Mouse (Mus musculus): ENCODE measurements around the gene Trim9.

Gene Trim9

GRCm38 (mm10) chr12:70263721-70264120, 83.7 kb downstream of the Trim9 start:
- intact Hi-C loops (cut with DNase I), result no loop called here

- intact Hi-C loops (cut with DNase I), result no loop called here
Measured at GRCm38 (mm10) chr12:70262271-70262953, 85.0 kb downstream of the Trim9 start.

GRCm38 (mm10) chr12:70251210-70251884, 96.1 kb downstream of the Trim9 start:
- intact Hi-C loops (cut with DNase I), result no loop called here

- intact Hi-C loops (cut with DNase I), result no loop called here
Measured at GRCm38 (mm10) chr12:70249616-70250157, 97.7 kb downstream of the Trim9 start.

- intact Hi-C loops (cut with DNase I), result no loop called here
Measured at GRCm38 (mm10) chr12:70247683-70248474, 99.5 kb downstream of the Trim9 start.

GRCm38 (mm10) chr12:70242550-70242949, 104.9 kb downstream of the Trim9 start:
- intact Hi-C loops (cut with DNase I), result no loop called here

GRCm38 (mm10) chr12:70239741-70240140, 107.7 kb downstream of the Trim9 start:
- intact Hi-C loops (cut with DNase I), result loop anchor here (5.0 kb wide), 1 partner anchor 193 kb away; no protein-coding TSS in a partner anchor

- intact Hi-C loops (cut with DNase I), result loop anchor here (5.0 kb wide), 1 partner anchor 194 kb away; no protein-coding TSS in a partner anchor
Measured at GRCm38 (mm10) chr12:70238604-70239003, 108.8 kb downstream of the Trim9 start.

GRCm38 (mm10) chr12:70234938-70235484, 112.4 kb downstream of the Trim9 start:
- intact Hi-C loops (cut with DNase I), result loop anchor here (5.0 kb wide), 1 partner anchor 197 kb away; no protein-coding TSS in a partner anchor

GRCm38 (mm10) chr12:70234411-70234810, 113.0 kb downstream of the Trim9 start:
- intact Hi-C loops (cut with DNase I), result no loop called here

GRCm38 (mm10) chr12:70233637-70234315, 113.6 kb downstream of the Trim9 start:
- intact Hi-C loops (cut with DNase I), result no loop called here

- intact Hi-C loops (cut with DNase I), result no loop called here
Measured at GRCm38 (mm10) chr12:70232020-70232544, 115.3 kb downstream of the Trim9 start.

- intact Hi-C loops (cut with DNase I), result no loop called here
Measured at GRCm38 (mm10) chr12:70231294-70231693, 116.1 kb downstream of the Trim9 start, which contains the start of gene Pygl. Pygl (minus strand) TSS chr12:70231488.

GRCm38 (mm10) chr12:70228155-70228554, 119.3 kb downstream of the Trim9 start:
- intact Hi-C loops (cut with DNase I), result no loop called here

GRCm38 (mm10) chr12:70227121-70227932, 120.1 kb downstream of the Trim9 start:
- intact Hi-C loops (cut with DNase I), result no loop called here

- intact Hi-C loops (cut with DNase I), result no loop called here
Measured at GRCm38 (mm10) chr12:70226655-70227054, 120.8 kb downstream of the Trim9 start.

GRCm38 (mm10) chr12:70223331-70223730, 124.1 kb downstream of the Trim9 start:
- intact Hi-C loops (cut with DNase I), result no loop called here

- intact Hi-C loops (cut with DNase I), result no loop called here
Measured at GRCm38 (mm10) chr12:70221425-70221824, 126.0 kb downstream of the Trim9 start.

GRCm38 (mm10) chr12:70218795-70219540, 128.4 kb downstream of the Trim9 start:
- intact Hi-C loops (cut with DNase I), result no loop called here

Data from adrenal gland (tissue).